Mouse (Mus musculus) liver, embryonic 14.5 days (tissue): ENCODE data around the gene Kirrel3.

Experiments
- CTCF ChIP-seq: IDR thresholded peaks from 2 replicates; pipeline ENCODE4 v1.5.1; 2016; ENCODE audit warnings: antibody characterized with exemption, low read depth, control low read depth
- EP300 ChIP-seq: IDR thresholded peaks from 2 replicates; pipeline ENCODE4 v1.6.1; 2016; ENCODE audit warnings: antibody characterized with exemption, low read depth

GRCm38 (mm10) chr9:35038922-35039586, 553.4 kb downstream of the Kirrel3 start:
- TF ChIP-seq EP300 = no peak
- no peak for TF ChIP-seq CTCF
